Mouse (Mus musculus) cerebellum, adult 8-10 months (tissue): ENCODE measurements at regions not wholly inside any gene's neighbourhood (a gene's known extent, or its start where the extent isn't known, plus 50 kb on each side); places are given as distances from the start of the nearest gene placed in this dataset.

ENCODE experiments used
- DNase-seq: peaks from one replicate; pipeline ENCODE4 v3.0.0; 2022

DNA sequence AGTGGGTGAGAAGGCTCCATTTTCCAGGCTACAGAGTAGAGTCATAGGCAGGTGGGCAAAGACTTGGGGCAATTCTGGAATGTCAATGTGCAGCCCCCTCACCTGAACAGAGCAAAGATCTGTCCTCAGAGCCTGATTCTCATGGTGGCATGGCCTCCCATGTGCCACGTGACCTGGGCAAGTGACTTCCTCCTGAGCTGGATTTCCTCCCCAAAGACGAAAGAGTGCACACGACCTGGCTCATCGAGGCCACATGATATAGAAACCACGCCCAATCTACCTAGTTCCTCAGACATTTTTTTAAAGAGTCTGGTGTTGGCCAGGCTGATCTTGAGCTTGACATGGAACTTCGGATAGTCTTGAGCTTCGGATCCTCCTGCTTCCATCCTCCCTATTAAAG is 139.5 kb upstream of the Tle3 start:
- no peak for DNase-seq

GRCm38 (mm10) chr9:61233251-61233650 is 138.9 kb upstream of the Tle3 start:
- no peak for DNase-seq

- DNase-seq = no peak
Measured at GRCm38 (mm10) chr9:61235653-61236610, 136.2 kb upstream of the Tle3 start.

DNA sequence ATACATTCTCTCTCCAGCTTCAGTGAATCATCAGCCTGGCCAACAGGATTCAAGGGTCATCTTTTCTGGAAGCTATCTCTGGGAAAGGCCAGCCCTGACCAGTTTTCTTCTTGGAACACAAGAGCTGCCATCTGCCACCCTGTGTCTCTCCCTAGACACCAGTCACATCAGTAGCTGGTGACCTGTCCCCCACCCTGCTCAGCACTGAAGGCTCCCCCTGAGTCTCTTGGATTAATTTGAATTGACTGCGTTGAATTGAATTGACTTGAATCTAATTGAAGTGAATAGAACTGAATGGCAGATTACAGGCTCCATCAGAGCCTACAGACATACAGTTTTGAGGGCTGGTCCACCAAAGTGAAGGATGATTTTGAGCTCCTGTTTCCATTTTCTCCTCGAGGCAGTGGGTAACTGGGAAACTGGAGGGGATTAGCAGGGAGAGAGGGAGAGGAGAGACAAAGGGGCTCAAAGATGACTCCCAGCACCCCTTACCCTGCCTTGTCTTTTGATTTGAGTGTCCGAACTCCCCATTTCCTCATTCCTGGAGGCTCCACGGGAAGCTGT is 133.4 kb upstream of the Tle3 start:
- DNase-seq = no peak

DNA sequence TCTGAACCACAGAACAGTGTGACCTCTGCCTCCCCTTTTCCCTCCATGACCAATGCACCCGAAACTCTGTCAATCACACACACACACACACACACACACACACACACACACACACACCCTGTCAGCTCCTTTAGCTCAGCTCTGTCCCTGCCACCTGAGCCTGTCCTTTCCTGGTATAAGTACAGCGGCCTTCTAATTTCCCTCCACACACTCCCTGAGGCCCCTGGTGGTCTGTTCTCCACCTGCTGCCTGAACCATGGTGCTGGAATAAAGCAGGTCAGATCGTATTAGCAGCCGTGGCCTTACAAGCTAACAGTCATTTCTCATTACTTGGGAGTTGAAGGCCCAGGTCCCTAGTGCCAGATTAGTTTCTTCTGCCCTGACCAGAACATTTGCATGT is 132.8 kb upstream of the Tle3 start:
- no peak for DNase-seq

DNA sequence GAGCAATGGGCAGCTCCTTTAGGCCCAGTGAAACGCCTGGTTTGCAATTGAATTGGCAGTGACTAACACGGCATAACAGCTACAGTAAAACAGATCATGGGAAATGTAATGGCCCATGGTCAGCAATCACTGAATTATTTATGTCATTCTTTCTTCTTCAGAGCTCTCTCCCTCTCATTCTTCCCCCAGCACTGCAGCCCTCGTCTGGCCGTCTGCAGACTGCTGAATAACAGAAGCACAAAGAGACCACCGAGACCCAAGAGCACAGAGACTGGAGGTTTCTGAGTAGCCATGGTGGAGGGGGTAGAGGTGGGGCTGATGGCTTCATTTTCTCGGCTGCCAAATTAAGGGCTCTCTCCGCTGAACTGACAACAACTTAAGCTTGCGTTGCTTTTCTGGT is 130.7 kb upstream of the Tle3 start:
- DNase-seq = no peak

GRCm38 (mm10) chr9:61242167-61242860 is 129.9 kb upstream of the Tle3 start:
- DNase-seq = no peak

DNA sequence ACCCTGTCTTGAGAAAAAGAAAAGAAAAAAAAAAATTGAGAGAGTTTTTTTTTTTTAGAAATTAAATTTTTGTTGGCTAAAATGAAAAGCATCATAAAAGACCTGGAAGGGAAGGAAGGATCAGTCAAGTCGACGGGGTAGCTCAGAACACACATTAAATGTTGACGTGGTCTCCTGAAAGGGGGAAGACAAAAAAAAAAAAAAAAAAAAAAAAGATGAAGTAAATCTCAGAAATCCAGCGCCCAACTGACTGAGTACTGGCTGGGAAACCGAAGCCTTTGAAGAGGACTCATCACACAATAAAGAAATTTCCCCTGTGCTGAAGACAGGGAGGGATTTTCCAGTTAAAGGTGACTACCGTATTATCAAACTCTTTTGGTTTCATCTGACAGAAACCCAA is 128.9 kb upstream of the Tle3 start:
- no peak for DNase-seq

- no peak for DNase-seq
Measured at GRCm38 (mm10) chr9:61249691-61250425, 122.3 kb upstream of the Tle3 start.

DNA sequence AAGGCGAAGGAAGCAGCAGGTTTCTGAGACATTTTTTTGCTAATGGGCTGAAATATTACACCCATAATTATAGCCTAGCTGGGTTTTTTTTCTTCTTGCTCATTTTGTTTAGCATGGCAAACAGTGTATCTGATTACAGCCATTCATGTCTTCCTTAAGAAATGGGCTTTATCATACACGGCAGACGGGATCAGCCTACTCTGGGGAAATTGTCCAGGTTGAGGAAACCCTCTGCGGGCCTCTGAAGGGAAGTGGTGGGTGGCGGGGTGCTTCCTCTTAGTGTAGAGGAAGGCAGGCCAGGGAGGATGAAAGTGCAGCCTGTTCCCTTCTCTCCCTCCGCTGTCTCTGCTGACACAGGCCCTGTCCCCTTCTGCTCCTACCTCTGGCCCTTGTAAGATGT is 120.6 kb upstream of the Tle3 start:
- DNase-seq = no peak

DNA sequence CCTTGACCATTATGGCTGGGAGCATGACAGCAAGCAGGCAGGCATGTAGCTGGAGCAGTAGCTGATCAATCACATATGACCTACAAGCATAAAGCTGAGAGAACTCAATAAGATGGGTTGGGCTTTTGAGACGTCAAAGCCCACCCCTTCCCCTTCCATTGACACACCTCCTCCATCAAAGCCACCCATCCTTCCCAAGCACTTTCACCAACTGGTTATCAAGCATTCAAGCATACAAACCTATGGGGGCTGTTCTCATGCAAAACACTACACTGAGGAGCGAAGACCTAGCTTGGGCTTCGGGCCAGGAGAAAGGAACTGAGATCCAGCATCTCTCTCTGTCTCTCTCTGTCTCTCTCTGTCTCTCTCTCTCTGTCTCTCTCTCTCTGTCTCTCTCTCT is 118.4 kb upstream of the Tle3 start:
- no peak for DNase-seq

- no peak for DNase-seq
Measured at GRCm38 (mm10) chr9:61257488-61257887, 114.7 kb upstream of the Tle3 start.

DNA sequence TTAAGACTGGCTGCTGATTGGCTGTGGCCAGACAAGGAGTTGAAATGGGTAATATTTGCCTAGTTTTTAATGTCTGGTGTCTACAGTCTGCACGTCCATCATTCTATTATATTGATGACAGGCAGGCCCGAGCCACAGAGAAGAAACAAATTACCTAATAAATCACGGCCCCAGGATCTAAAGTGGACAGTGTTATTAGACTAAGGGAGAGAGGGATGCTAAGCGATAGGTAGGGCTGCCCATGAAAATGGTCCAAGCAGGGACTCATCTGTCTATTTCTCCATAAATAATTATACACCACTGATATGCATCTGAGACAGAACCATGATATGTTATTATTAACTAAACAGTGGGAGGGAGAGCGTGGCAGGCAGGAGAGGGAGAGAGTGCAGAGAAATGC is 114.1 kb upstream of the Tle3 start:
- DNase-seq = no peak

DNA sequence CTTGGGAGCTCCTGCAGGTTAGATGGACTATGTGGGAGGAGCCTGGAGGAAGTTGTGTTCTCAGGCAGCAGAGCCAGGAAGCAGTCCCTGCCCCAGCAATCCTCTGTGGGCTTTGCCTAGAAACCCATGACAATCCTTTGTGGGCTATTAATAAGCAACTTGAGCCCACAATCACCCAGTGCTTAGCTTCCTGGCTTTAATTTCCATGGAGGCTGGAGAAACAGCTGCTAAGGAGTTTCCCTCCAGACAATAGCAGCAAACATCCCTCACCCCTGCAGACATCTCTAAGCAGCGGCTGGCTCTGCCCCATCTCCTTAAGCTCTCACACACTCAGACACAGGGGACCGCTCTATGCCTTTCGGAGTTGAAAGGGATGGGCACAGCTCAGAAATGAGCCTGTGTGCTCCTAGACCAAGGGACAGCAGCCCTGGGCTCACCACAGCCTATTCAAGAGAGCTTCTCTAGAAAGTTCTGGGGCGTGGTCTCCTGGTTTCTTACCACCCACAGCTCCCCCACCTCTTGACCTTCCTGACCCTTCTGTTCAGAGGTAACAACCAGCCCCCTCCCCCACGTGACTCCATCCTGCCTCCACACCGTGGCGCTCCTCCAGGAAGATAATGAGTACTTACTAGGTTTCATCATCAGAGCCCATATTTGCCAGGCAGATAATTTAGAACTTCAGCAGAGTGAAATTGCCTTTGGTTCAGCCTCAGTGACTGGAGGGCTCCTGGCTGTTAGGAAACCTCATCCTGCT is 112.6 kb upstream of the Tle3 start:
- DNase-seq = no peak

- DNase-seq = no peak
Measured at GRCm38 (mm10) chr9:61261263-61261662, 110.9 kb upstream of the Tle3 start.

DNA sequence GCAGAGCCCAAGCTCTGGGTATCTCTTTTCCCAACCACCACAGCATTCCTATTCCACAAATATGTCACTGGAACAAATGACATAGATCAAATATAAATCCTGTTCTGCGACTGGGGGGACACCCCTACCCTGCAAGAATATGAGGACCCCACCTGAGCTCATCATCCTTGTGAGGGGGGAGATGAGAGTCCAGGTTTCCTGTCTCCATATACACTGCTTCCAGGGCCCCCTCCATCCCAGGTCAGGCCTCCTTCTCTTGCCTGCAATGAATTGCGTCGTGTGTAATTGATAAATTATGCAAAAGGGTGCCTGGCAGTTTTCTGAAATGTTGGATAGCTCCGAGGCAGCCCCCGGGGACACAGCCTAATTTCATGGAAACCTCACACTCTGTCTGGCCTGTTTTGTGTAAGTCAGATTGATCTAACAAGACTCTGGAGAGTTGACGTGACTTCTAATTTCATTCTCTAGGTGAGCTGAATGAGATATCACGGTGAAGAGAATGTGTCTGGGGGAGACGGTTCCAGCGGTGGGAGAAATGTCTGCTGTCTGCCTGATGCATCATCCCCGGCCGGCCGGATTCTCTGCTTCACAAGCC is 110.3 kb upstream of the Tle3 start:
- DNase-seq = no peak

DNA sequence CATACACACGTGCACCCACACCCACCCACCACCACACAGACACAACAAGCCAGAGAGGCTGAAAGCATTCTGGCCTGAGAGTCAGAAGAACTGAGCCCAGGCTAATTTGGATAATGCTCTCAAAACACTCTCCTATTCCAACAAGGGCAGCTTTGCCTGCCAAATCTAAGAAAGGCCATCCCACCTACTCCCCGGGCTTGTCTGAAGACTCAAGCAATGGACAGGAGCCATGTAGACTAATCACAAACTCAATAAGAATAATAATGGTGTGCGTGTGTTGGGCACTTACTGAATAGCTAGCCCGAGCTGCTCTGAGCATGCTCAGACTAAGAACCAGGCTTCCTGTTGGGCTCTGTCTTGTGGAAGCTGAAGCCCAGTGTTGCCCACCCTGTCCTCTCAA is 108.8 kb upstream of the Tle3 start:
- no peak for DNase-seq

- DNase-seq = no peak
Measured at GRCm38 (mm10) chr9:61265466-61265865, 106.7 kb upstream of the Tle3 start.

GRCm38 (mm10) chr9:61266992-61267391 is 105.2 kb upstream of the Tle3 start:
- DNase-seq = no peak

- no peak for DNase-seq
Measured at GRCm38 (mm10) chr9:61267541-61267940, 104.6 kb upstream of the Tle3 start.

DNA sequence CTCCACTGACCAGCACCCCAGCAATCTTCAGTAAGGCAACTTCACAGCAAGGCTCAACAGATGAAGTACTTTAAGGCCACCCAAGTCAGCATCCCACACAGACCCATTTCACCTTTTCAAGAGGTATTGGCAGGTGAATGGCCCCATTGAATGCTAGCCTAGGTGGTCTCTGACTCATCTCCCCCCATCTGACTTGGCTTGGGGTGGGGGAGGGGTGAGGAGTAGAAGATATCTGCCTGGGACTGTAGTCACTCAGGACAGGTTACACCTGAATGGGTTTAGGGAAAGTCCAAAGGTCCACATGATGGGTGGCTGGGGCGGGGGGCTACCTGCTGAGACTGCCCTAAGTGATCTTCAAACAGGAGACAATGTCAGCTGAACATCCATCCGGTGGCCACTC is 104.0 kb upstream of the Tle3 start:
- DNase-seq = no peak

GRCm38 (mm10) chr9:61268681-61269080 is 103.5 kb upstream of the Tle3 start:
- DNase-seq = no peak
